Mouse (Mus musculus): ENCODE results near the gene Dhx29. TPM values are rescaled to one million over a fixed set of nuclear protein-coding genes. Genes with fewer than 3 reads are reported as not detected.

The Dhx29 gene
- total RNA-seq, 1 experiment: 33.2 TPM

GRCm38 (mm10) chr13:112945900-112946299 is 18.6 kb downstream of the Dhx29 start:
- no peak overlapping the region for H3K4me3 ChIP-seq (ENCODE audit: insufficient read depth in 1 of 2, low read depth in 1 of 2, low read length in 2 of 2, poor library complexity in 1 of 2, severe bottlenecking in 1 of 2)
- H3K27ac ChIP-seq (ENCODE audit: insufficient read depth, low read depth, low read length, poor library complexity, severe bottlenecking): no peak overlapping the region
- peaks cover 28% of the 10 kb centered on the region for H3K36me3 ChIP-seq (ENCODE audit: control insufficient read depth, insufficient read depth, low read length, poor library complexity, severe bottlenecking)
- H3K4me1 ChIP-seq (ENCODE audit: control insufficient read depth in 2 of 2, insufficient read depth in 2 of 2, low read length in 2 of 2, poor library complexity in 1 of 2): no peaks in the 10 kb centered on the region
- H3K9me3 ChIP-seq (ENCODE audit: control insufficient read depth, insufficient read depth, low read depth, low read length): no peaks in the 10 kb centered on the region
- DNase-seq (ENCODE audit: low read depth, low spot score): no peak
- H3K9ac ChIP-seq (ENCODE audit: insufficient read depth, low read depth, low read length, poor library complexity, severe bottlenecking): no peak overlapping the region
- in situ Hi-C loops (cut with MboI; ENCODE audit: low sequenced_read_pairs in 2 of 2, unreplicated experiment in 2 of 2): no loop called here
- no peak for TF ChIP-seq MAFK (IDR thresholded peaks at IDR 0.05; ENCODE audit: insufficient read depth, low read depth, low read length)
- no peak for TF ChIP-seq CHD2 (IDR thresholded peaks at IDR 0.05; ENCODE audit: low read depth, low read length)
- TF ChIP-seq HCFC1 (IDR thresholded peaks at IDR 0.05; ENCODE audit: borderline replicate concordance, insufficient read depth, low read length): no peak
- no peak for TF ChIP-seq ZNF384 (IDR thresholded peaks at IDR 0.05; ENCODE audit: low read depth, low read length)
- TF ChIP-seq ZC3H11A (IDR thresholded peaks at IDR 0.05; ENCODE audit: borderline replicate concordance, low read depth, low read length): no peak

- H3K27ac ChIP-seq (ENCODE audit: insufficient read depth, low read depth, low read length, poor library complexity, severe bottlenecking): no peak overlapping the region
- in situ Hi-C loops (cut with MboI; ENCODE audit: low sequenced_read_pairs in 2 of 2, unreplicated experiment in 2 of 2): no loop called here
- H3K4me1 ChIP-seq (ENCODE audit: control insufficient read depth in 2 of 2, insufficient read depth in 2 of 2, low read length in 2 of 2, poor library complexity in 1 of 2): no peaks in the 10 kb centered on the region
- no peak for DNase-seq (ENCODE audit: low read depth, low spot score)
- H3K36me3 ChIP-seq (ENCODE audit: control insufficient read depth, insufficient read depth, low read length, poor library complexity, severe bottlenecking): peaks cover 16% of the 10 kb centered on the region
- no peak for TF ChIP-seq MAFK (IDR thresholded peaks at IDR 0.05; ENCODE audit: insufficient read depth, low read depth, low read length)
- TF ChIP-seq HCFC1 (IDR thresholded peaks at IDR 0.05; ENCODE audit: borderline replicate concordance, insufficient read depth, low read length): no peak
- no peak for TF ChIP-seq CHD2 (IDR thresholded peaks at IDR 0.05; ENCODE audit: low read depth, low read length)
- no peaks in the 10 kb centered on the region for H3K9me3 ChIP-seq (ENCODE audit: control insufficient read depth, insufficient read depth, low read depth, low read length)
- no peak overlapping the region for H3K9ac ChIP-seq (ENCODE audit: insufficient read depth, low read depth, low read length, poor library complexity, severe bottlenecking)
- no peak overlapping the region for H3K4me3 ChIP-seq (ENCODE audit: insufficient read depth in 1 of 2, low read depth in 1 of 2, low read length in 2 of 2, poor library complexity in 1 of 2, severe bottlenecking in 1 of 2)
Measured at GRCm38 (mm10) chr13:112954067-112954466, 26.8 kb downstream of the Dhx29 start.

GRCm38 (mm10) chr13:112963081-112963480 is 35.8 kb downstream of the Dhx29 start:
- no peaks in the 10 kb centered on the region for H3K4me1 ChIP-seq (ENCODE audit: control insufficient read depth in 2 of 2, insufficient read depth in 2 of 2, low read length in 2 of 2, poor library complexity in 1 of 2)
- TF ChIP-seq HCFC1 (IDR thresholded peaks at IDR 0.05; ENCODE audit: borderline replicate concordance, insufficient read depth, low read length) (no peak), ZC3H11A (IDR thresholded peaks at IDR 0.05; ENCODE audit: borderline replicate concordance, low read depth, low read length) (no peak), MAFK (IDR thresholded peaks at IDR 0.05; ENCODE audit: insufficient read depth, low read depth, low read length) (no peak), CHD2 (IDR thresholded peaks at IDR 0.05; ENCODE audit: low read depth, low read length) (no peak), ZNF384 (IDR thresholded peaks at IDR 0.05; ENCODE audit: low read depth, low read length) (no peak)
- no peak overlapping the region for H3K9ac ChIP-seq (ENCODE audit: insufficient read depth, low read depth, low read length, poor library complexity, severe bottlenecking)
- H3K27ac ChIP-seq (ENCODE audit: insufficient read depth, low read depth, low read length, poor library complexity, severe bottlenecking): no peak overlapping the region
- no peak overlapping the region for H3K4me3 ChIP-seq (ENCODE audit: insufficient read depth in 1 of 2, low read depth in 1 of 2, low read length in 2 of 2, poor library complexity in 1 of 2, severe bottlenecking in 1 of 2)
- DNase-seq (ENCODE audit: low read depth, low spot score): no peak
- H3K9me3 ChIP-seq (ENCODE audit: control insufficient read depth, insufficient read depth, low read depth, low read length): no peaks in the 10 kb centered on the region
- in situ Hi-C loops (cut with MboI; ENCODE audit: low sequenced_read_pairs in 2 of 2, unreplicated experiment in 2 of 2): no loop called here
- H3K36me3 ChIP-seq (ENCODE audit: control insufficient read depth, insufficient read depth, low read length, poor library complexity, severe bottlenecking): peaks cover 17% of the 10 kb centered on the region

- H3K36me3 ChIP-seq (ENCODE audit: control insufficient read depth, insufficient read depth, low read length, poor library complexity, severe bottlenecking): peaks cover 14% of the 10 kb centered on the region
- no peak overlapping the region for H3K4me3 ChIP-seq (ENCODE audit: insufficient read depth in 1 of 2, low read depth in 1 of 2, low read length in 2 of 2, poor library complexity in 1 of 2, severe bottlenecking in 1 of 2)
- H3K27ac ChIP-seq (ENCODE audit: insufficient read depth, low read depth, low read length, poor library complexity, severe bottlenecking): no peak overlapping the region
- DNase-seq (ENCODE audit: low read depth, low spot score): no peak
- in situ Hi-C loops (cut with MboI; ENCODE audit: low sequenced_read_pairs in 2 of 2, unreplicated experiment in 2 of 2): no loop called here
- no peaks in the 10 kb centered on the region for H3K4me1 ChIP-seq (ENCODE audit: control insufficient read depth in 2 of 2, insufficient read depth in 2 of 2, low read length in 2 of 2, poor library complexity in 1 of 2)
- TF ChIP-seq ZNF384 (IDR thresholded peaks at IDR 0.05; ENCODE audit: low read depth, low read length) (no peak), MAFK (IDR thresholded peaks at IDR 0.05; ENCODE audit: insufficient read depth, low read depth, low read length) (no peak), CHD2 (IDR thresholded peaks at IDR 0.05; ENCODE audit: low read depth, low read length) (no peak), HCFC1 (IDR thresholded peaks at IDR 0.05; ENCODE audit: borderline replicate concordance, insufficient read depth, low read length) (no peak), ZC3H11A (IDR thresholded peaks at IDR 0.05; ENCODE audit: borderline replicate concordance, low read depth, low read length) (no peak)
- H3K9ac ChIP-seq (ENCODE audit: insufficient read depth, low read depth, low read length, poor library complexity, severe bottlenecking): no peak overlapping the region
- H3K9me3 ChIP-seq (ENCODE audit: control insufficient read depth, insufficient read depth, low read depth, low read length): no peaks in the 10 kb centered on the region
Measured at GRCm38 (mm10) chr13:112964421-112964820, 37.2 kb downstream of the Dhx29 start.

GRCm38 (mm10) chr13:112967267-112967666 is 40.0 kb downstream of the Dhx29 start:
- no peak overlapping the region for H3K27ac ChIP-seq (ENCODE audit: insufficient read depth, low read depth, low read length, poor library complexity, severe bottlenecking)
- H3K4me1 ChIP-seq (ENCODE audit: control insufficient read depth in 2 of 2, insufficient read depth in 2 of 2, low read length in 2 of 2, poor library complexity in 1 of 2): peaks cover 0 to 3% of the 10 kb centered on the region in 2 experiments; a peak in 1 of 4 replicates
- in situ Hi-C loops (cut with MboI; ENCODE audit: low sequenced_read_pairs in 2 of 2, unreplicated experiment in 2 of 2): no loop called here
- no peaks in the 10 kb centered on the region for H3K9me3 ChIP-seq (ENCODE audit: control insufficient read depth, insufficient read depth, low read depth, low read length)
- H3K9ac ChIP-seq (ENCODE audit: insufficient read depth, low read depth, low read length, poor library complexity, severe bottlenecking): no peak overlapping the region
- H3K36me3 ChIP-seq (ENCODE audit: control insufficient read depth, insufficient read depth, low read length, poor library complexity, severe bottlenecking): peaks cover 8% of the 10 kb centered on the region
- TF ChIP-seq MAFK (IDR thresholded peaks at IDR 0.05; ENCODE audit: insufficient read depth, low read depth, low read length) (no peak), ZC3H11A (IDR thresholded peaks at IDR 0.05; ENCODE audit: borderline replicate concordance, low read depth, low read length) (no peak), CHD2 (IDR thresholded peaks at IDR 0.05; ENCODE audit: low read depth, low read length) (no peak), HCFC1 (IDR thresholded peaks at IDR 0.05; ENCODE audit: borderline replicate concordance, insufficient read depth, low read length) (no peak), ZNF384 (IDR thresholded peaks at IDR 0.05; ENCODE audit: low read depth, low read length) (no peak)
- H3K4me3 ChIP-seq (ENCODE audit: insufficient read depth in 1 of 2, low read depth in 1 of 2, low read length in 2 of 2, poor library complexity in 1 of 2, severe bottlenecking in 1 of 2): no peak overlapping the region
- no peak for DNase-seq (ENCODE audit: low read depth, low spot score)

Data from ES-E14 (cell line).